Mouse (Mus musculus) adrenal gland, postnatal 36 days (tissue): ENCODE data around the gene Prss56. TPM values are rescaled to one million over a fixed set of nuclear protein-coding genes. Genes with fewer than 3 reads are reported as not detected.

Experiments used
- DNase-seq, 2 experiments: peaks; one replicate each; pipeline ENCODE4 v3.0.0; 2021; ENCODE audit warnings: mixed read lengths in 1 of 2
- total RNA-seq, 2 experiments: library from RNA; stranded (reverse); gene quantifications; 2 replicates each; pipeline ENCODE4 v1.2.3; 2021

Prss56 gene
- total RNA-seq, 2 experiments from 2014 or later = not detected

DNA sequence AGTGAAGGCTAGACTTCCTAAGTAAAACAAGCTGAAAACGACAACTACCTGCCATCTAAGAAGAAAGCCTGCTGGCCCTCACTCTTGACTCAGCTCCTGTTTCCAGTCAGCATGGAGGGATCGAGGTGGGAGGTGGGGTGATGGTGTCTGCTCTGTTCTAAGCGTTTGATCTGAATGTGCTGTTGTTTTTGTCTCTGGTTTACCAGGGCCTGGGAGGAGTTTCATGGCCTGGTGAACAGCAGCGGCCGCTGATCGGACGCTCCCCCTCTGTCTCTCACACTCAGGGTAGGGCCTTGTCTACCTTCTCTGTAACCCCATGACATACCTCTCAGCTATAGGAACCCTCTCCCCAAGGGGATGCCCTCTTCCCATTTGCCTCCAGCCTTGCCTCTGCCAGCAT lies 49.1 kb downstream of the Prss56 start:
- DNase-seq = no peak

Other genes starting within 250 kb of the Prss56 start
- gene Alppl2, start 93.4 kb upstream of the Prss56 start, total RNA-seq = not detected
- not detected for gene Alpi, start 81.7 kb upstream of the Prss56 start, total RNA-seq
- not detected for gene Akp3, start 58.3 kb upstream of the Prss56 start, total RNA-seq
- gene Ecel1, start 26.8 kb upstream of the Prss56 start, total RNA-seq = 1 to 10 TPM in 1 of 2 experiments, under 1 TPM in 1; 0.30 to 1.2 TPM
- not detected for gene Chrnd, start 7.3 kb downstream of the Prss56 start, total RNA-seq
- gene Chrng, start 21.3 kb downstream of the Prss56 start, total RNA-seq = not detected
- 10 to 100 TPM; 86.8 to 90.0 TPM for gene Eif4e2, start 30.6 kb downstream of the Prss56 start, total RNA-seq
- gene Efhd1, start 81.0 kb downstream of the Prss56 start, total RNA-seq = 100 to 1,000 TPM; 317 to 479 TPM
- 10 to 100 TPM; 88.7 to 92.7 TPM for gene Gigyf2, start 143.7 kb downstream of the Prss56 start, total RNA-seq
- not detected for gene Kcnj13, start 211.4 kb downstream of the Prss56 start, total RNA-seq